24 mouse cellular contexts compared by ENCODE assay signal in genomic region chr16:59497947-59498346, GRCm38 (mm10). TPM values are rescaled to one million over a fixed set of nuclear protein-coding genes. Genes with fewer than 3 reads are reported as not detected.
DNase-seq lines count a peak whose midpoint lies in the region; ATAC-seq and TF ChIP-seq lines count a peak whose summit lies in the region.
"Had no signal": no experiment of that assay in that cellular context is flagged by ENCODE, and none has a peak within 500 bp of the region (broad histone marks: within the 10 kb centered on the region; RNA-seq: fewer than 3 reads in every experiment).

No protein-coding gene starts in this region.

- in situ Hi-C loops in Patski (cut with MboI; ENCODE audit: low pct_unique_long_range_greater_than_20kb): no loop called here

- no peak overlapping the region for H3K27ac ChIP-seq in left cerebral cortex, adult 2 months
- H3K27ac ChIP-seq: hindbrain, embryonic 12.5 days; limb, embryonic 15.5 days; liver, embryonic 14.5 days; midbrain, embryonic 12.5 days; neural tube, embryonic 15.5 days had no signal

- POLR2A ChIA-PET in Patski (lab: Charles Lee): no interaction called here

- CTCF ChIA-PET in Patski (lab: Charles Lee): interaction anchor here (0.8 to 1.3 kb wide), 2 partner anchors 17 to 103 kb away, joined by 3 read pairs; partner anchors contain the start of gene Crybg3

- H3K4me3 ChIP-seq in left cerebral cortex, adult 2 months: no peak overlapping the region
- H3K4me3 ChIP-seq: heart, embryonic 12.5 days; hindbrain, embryonic 12.5 days; limb, embryonic 15.5 days; midbrain, embryonic 12.5 days; neural tube, embryonic 15.5 days had no signal

- peak; percentile 69 for ATAC-seq in Patski
- ATAC-seq: forebrain, embryonic 14.5 days; intestine, postnatal 0 days had no signal

- TF ChIP-seq CTCF in Patski (IDR thresholded peaks at IDR 0.05): no peak
- no peak for TF ChIP-seq CTCF in left cerebral cortex, adult 2 months (IDR thresholded peaks at IDR 0.05)

- intact Hi-C loops in heart, postnatal 25 days (cut with DNase I): no loop called here
- intact Hi-C loops in left cerebral cortex, adult 2 months (cut with DNase I): no loop called here

- peak; percentile 52 for DNase-seq in heart, adult 11 months
- no peak for DNase-seq in heart, postnatal 25 days (ENCODE audit: low spot score)
- no peak for DNase-seq in Patski (ENCODE audit: low read depth, low spot score)
- peak; percentile 83 for DNase-seq in kidney, adult 9 months
- DNase-seq in kidney, postnatal 36 days: peak; percentile 42 to 75
- DNase-seq in left cerebral cortex, adult 9 months (ENCODE audit: low spot score in 2 of 2): no peak
- no peak for DNase-seq in left cerebral cortex, adult 2 months (ENCODE audit: extremely low spot score in 1 of 2, low spot score in 2 of 2)
- DNase-seq: cerebellum, adult 11 months; cerebellum, postnatal 25 days; embryo, embryonic 11 days; gastrocnemius, postnatal 10 days; heart, postnatal 14 days; left cerebral cortex, postnatal 4 days; lung, embryonic 14.5 days; thymus, adult 18-20 months; thymus, postnatal 4 days had no signal

- H3K27me3 ChIP-seq in Patski: no peaks in the 10 kb centered on the region
- H3K27me3 ChIP-seq: heart, embryonic 12.5 days; hindbrain, embryonic 12.5 days; limb, embryonic 15.5 days; midbrain, embryonic 12.5 days; neural tube, embryonic 15.5 days had no signal

RNA-seq across cellular contexts. Expression of gene Riox2, which starts 26.4 kb away (rescaled TPM):
- 10 to 100 TPM; 16.6 to 17.9 TPM for total RNA-seq in heart, postnatal 25 days (2021)
- 24.6 TPM for polyA plus RNA-seq in Patski (2021)
- total RNA-seq in left cerebral cortex, adult 2 months (2021): 10 to 100 TPM; 12.7 to 15.9 TPM

Comparison
In these comparisons a context has a peak if more than half of its experiments do, and no peak if none do; other contexts are left out.
1. DNase-seq: peak in heart, adult 11 months (single experiment), kidney, adult 9 months (single experiment) and kidney, postnatal 36 days (2 of 2); none in heart, postnatal 25 days (single experiment), Patski (single experiment), left cerebral cortex, adult 9 months (0 of 2) and left cerebral cortex, adult 2 months (0 of 2).